Mouse (Mus musculus): ENCODE results near the gene Topaz1. TPM values are rescaled to one million over a fixed set of nuclear protein-coding genes. Genes with fewer than 3 reads are reported as not detected.

The Topaz1 gene
- polyA plus RNA-seq, 1 experiment from 2014 or later: not detected

- H3K27me3 ChIP-seq (ENCODE audit: control insufficient read depth, insufficient read depth, low read length): no peaks in the 10 kb centered on the region
- H3K36me3 ChIP-seq (ENCODE audit: control insufficient read depth, insufficient read depth, low read length): no peaks in the 10 kb centered on the region; the same call in 1 of the 2 replicates
- DNase-seq (ENCODE audit: low spot score) (no peak), ATAC-seq (ENCODE audit: insufficient number of reproducible peaks, low FRiP score, low TSS enrichment, low read depth) (no peak)
- 87% methylated on average over 5 of the region's 5 CpGs for WGBS
- H3K9ac ChIP-seq (ENCODE audit: low read length): no peak overlapping the region
- H3K4me1 ChIP-seq (ENCODE audit: control insufficient read depth, insufficient read depth, low read length): no peaks in the 10 kb centered on the region
- no peak overlapping the region for H3K4me2 ChIP-seq (ENCODE audit: low read depth, severe bottlenecking)
- H3K27ac ChIP-seq (replicated peaks; ENCODE audit: low read depth, low read length): no peak overlapping the region
- H3K9me3 ChIP-seq (ENCODE audit: control insufficient read depth, low read length): no peaks in the 10 kb centered on the region
- no peak overlapping the region for H3K4me3 ChIP-seq (ENCODE audit: low read depth, low read length)
Observed at GRCm38 (mm10) chr9:122823374-122824017, 76.3 kb downstream of the Topaz1 start.

DNA sequence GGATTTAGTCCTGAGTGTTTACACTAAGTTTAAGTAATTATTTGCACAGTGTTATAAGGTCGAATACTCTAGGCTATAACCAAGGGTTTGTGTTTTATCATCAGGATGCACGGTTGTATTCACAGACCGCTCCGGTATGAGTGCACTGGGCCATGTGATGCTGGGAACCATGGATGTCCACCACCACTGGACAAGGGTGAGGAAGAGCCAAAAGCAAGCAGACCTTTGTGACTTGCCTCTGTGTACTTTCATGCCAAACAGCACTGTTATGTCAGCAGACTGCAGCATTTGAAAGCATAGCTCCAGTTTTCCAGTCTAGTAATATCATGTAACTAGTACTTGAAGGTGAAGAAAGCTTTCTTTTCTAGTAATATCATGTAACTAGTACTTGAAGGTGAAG lies 79.6 kb downstream of the Topaz1 start:
- no peak overlapping the region for H3K9ac ChIP-seq (ENCODE audit: low read length)
- no peak overlapping the region for H3K4me3 ChIP-seq (ENCODE audit: low read depth, low read length)
- H3K4me1 ChIP-seq (ENCODE audit: control insufficient read depth, insufficient read depth, low read length): no peaks in the 10 kb centered on the region
- ATAC-seq (ENCODE audit: insufficient number of reproducible peaks, low FRiP score, low TSS enrichment, low read depth) (no peak), DNase-seq (ENCODE audit: low spot score) (no peak)
- 93% methylated on average over 4 of the region's 4 CpGs for WGBS
- no peak overlapping the region for H3K4me2 ChIP-seq (ENCODE audit: low read depth, severe bottlenecking)
- H3K27me3 ChIP-seq (ENCODE audit: control insufficient read depth, insufficient read depth, low read length): no peaks in the 10 kb centered on the region
- no peak overlapping the region for H3K27ac ChIP-seq (replicated peaks; ENCODE audit: low read depth, low read length)
- no peaks in the 10 kb centered on the region; the same call in 1 of the 2 replicates for H3K36me3 ChIP-seq (ENCODE audit: control insufficient read depth, insufficient read depth, low read length)
- H3K9me3 ChIP-seq (ENCODE audit: control insufficient read depth, low read length): no peaks in the 10 kb centered on the region

GRCm38 (mm10) chr9:122829826-122830380 lies 82.8 kb downstream of the Topaz1 start:
- Histone ChIP-seq H3K36me3 (ENCODE audit: control insufficient read depth, insufficient read depth, low read length) (no peaks in the 10 kb centered on the region; the same call in 1 of the 2 replicates), H3K4me3 (ENCODE audit: low read depth, low read length) (no peak overlapping the region), H3K27me3 (ENCODE audit: control insufficient read depth, insufficient read depth, low read length) (no peaks in the 10 kb centered on the region), H3K9me3 (ENCODE audit: control insufficient read depth, low read length) (no peaks in the 10 kb centered on the region), H3K27ac (replicated peaks; ENCODE audit: low read depth, low read length) (no peak overlapping the region), H3K4me2 (ENCODE audit: low read depth, severe bottlenecking) (no peak overlapping the region), H3K9ac (ENCODE audit: low read length) (no peak overlapping the region), H3K4me1 (ENCODE audit: control insufficient read depth, insufficient read depth, low read length) (no peaks in the 10 kb centered on the region)
- 79% methylated on average over 4 of the region's 4 CpGs for WGBS
- DNase-seq (ENCODE audit: low spot score) (no peak), ATAC-seq (ENCODE audit: insufficient number of reproducible peaks, low FRiP score, low TSS enrichment, low read depth) (no peak)

GRCm38 (mm10) chr9:122836126-122836525 lies 89.0 kb downstream of the Topaz1 start:
- H3K36me3 ChIP-seq (ENCODE audit: control insufficient read depth, insufficient read depth, low read length): no peaks in the 10 kb centered on the region; the same call in 1 of the 2 replicates
- no peak overlapping the region for H3K27ac ChIP-seq (replicated peaks; ENCODE audit: low read depth, low read length)
- ATAC-seq (ENCODE audit: insufficient number of reproducible peaks, low FRiP score, low TSS enrichment, low read depth): no peak

DNA sequence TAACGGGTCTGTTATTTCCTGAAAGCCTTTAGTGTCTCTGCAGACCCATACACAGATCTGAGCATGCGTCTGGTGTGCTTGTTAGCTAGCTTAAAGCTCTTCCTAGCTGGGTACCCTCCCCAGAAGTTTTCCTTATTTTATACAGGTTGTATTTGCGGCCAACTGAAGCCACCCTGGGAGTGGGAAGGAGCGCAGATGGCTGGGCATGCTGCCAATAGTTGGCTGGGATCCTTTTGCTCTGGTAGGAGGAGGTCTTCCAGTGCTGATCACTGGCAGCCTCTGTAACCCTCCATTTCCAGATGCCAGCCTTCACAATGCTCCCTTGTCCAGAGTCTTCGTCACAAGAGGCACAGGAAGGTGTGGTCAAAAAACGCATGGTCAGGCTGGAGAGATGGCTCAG lies 89.6 kb downstream of the Topaz1 start:
- WGBS: 64% methylated on average over 6 of the region's 6 CpGs
- ATAC-seq (ENCODE audit: insufficient number of reproducible peaks, low FRiP score, low TSS enrichment, low read depth): no peak
- H3K27ac ChIP-seq (replicated peaks; ENCODE audit: low read depth, low read length): 0 out of 2 replicates have a peak overlapping the region, but pooled peaks have one; percentile 26
- no peak overlapping the region for H3K4me2 ChIP-seq (ENCODE audit: low read depth, severe bottlenecking)
- H3K4me1 ChIP-seq (ENCODE audit: control insufficient read depth, insufficient read depth, low read length): 0 out of 2 replicates have a peak, but pooled peaks cover 3% of the 10 kb centered on the region
- H3K9ac ChIP-seq (ENCODE audit: low read length): no peak overlapping the region; the same call in 1 of the 2 replicates
- no peaks in the 10 kb centered on the region for H3K9me3 ChIP-seq (ENCODE audit: control insufficient read depth, low read length)
- H3K36me3 ChIP-seq (ENCODE audit: control insufficient read depth, insufficient read depth, low read length): no peaks in the 10 kb centered on the region; the same call in 1 of the 2 replicates
- DNase-seq (ENCODE audit: low spot score): no peak
- H3K4me3 ChIP-seq (ENCODE audit: low read depth, low read length): no peak overlapping the region
- H3K27me3 ChIP-seq (ENCODE audit: control insufficient read depth, insufficient read depth, low read length): no peaks in the 10 kb centered on the region

More at GRCm38 (mm10) chr9:122836126-122836525, 89.0 kb downstream of the Topaz1 start:
- Histone ChIP-seq H3K9me3 (ENCODE audit: control insufficient read depth, low read length) (no peaks in the 10 kb centered on the region), H3K4me3 (ENCODE audit: low read depth, low read length) (no peak overlapping the region), H3K27me3 (ENCODE audit: control insufficient read depth, insufficient read depth, low read length) (no peaks in the 10 kb centered on the region), H3K9ac (ENCODE audit: low read length) (no peak overlapping the region), H3K4me1 (ENCODE audit: control insufficient read depth, insufficient read depth, low read length) (0 out of 2 replicates have a peak, but pooled peaks cover 3% of the 10 kb centered on the region), H3K4me2 (ENCODE audit: low read depth, severe bottlenecking) (no peak overlapping the region)
- WGBS: 67% methylated on average over 9 of the region's 9 CpGs
- DNase-seq (ENCODE audit: low spot score): no peak

DNA sequence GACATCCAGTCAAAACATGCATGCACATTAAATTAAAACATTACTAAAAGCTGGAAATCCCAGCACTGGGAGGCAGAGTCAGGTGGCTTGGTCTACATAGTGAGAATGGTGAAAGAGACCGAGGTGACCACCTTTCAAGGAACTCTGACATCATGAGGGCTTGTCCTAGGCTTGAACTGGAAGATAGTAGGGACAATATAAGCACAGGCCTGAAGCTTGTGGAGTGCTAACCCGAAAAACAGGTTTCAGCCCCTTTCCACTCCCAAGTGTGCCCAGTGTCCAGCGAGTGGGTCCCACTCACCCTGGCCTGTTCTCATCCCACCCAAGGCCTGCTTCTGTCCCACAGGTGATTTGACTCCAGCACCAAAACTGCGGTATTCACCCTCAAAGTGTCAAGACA lies 90.1 kb downstream of the Topaz1 start:
- no peak for DNase-seq (ENCODE audit: low spot score)
- no peak overlapping the region for H3K4me3 ChIP-seq (ENCODE audit: low read depth, low read length)
- H3K27me3 ChIP-seq (ENCODE audit: control insufficient read depth, insufficient read depth, low read length): no peaks in the 10 kb centered on the region
- H3K9ac ChIP-seq (ENCODE audit: low read length): no peak overlapping the region
- no peak overlapping the region for H3K27ac ChIP-seq (replicated peaks; ENCODE audit: low read depth, low read length)
- H3K4me2 ChIP-seq (ENCODE audit: low read depth, severe bottlenecking): no peak overlapping the region
- 0 out of 2 replicates have a peak, but pooled peaks cover 3% of the 10 kb centered on the region for H3K4me1 ChIP-seq (ENCODE audit: control insufficient read depth, insufficient read depth, low read length)
- no peaks in the 10 kb centered on the region for H3K9me3 ChIP-seq (ENCODE audit: control insufficient read depth, low read length)
- no peak for ATAC-seq (ENCODE audit: insufficient number of reproducible peaks, low FRiP score, low TSS enrichment, low read depth)
- 82% methylated on average over 4 of the region's 4 CpGs for WGBS
- no peaks in the 10 kb centered on the region; the same call in 1 of the 2 replicates for H3K36me3 ChIP-seq (ENCODE audit: control insufficient read depth, insufficient read depth, low read length)

- Histone ChIP-seq H3K9ac (ENCODE audit: low read length) (no peak overlapping the region), H3K36me3 (ENCODE audit: control insufficient read depth, insufficient read depth, low read length) (no peaks in the 10 kb centered on the region; the same call in 1 of the 2 replicates), H3K27me3 (ENCODE audit: control insufficient read depth, insufficient read depth, low read length) (no peaks in the 10 kb centered on the region), H3K9me3 (ENCODE audit: control insufficient read depth, low read length) (no peaks in the 10 kb centered on the region), H3K4me2 (ENCODE audit: low read depth, severe bottlenecking) (0 out of 2 replicates have a peak overlapping the region, but pooled peaks have one; percentile 10), H3K4me1 (ENCODE audit: control insufficient read depth, insufficient read depth, low read length) (0 out of 2 replicates have a peak, but pooled peaks cover 3% of the 10 kb centered on the region), H3K4me3 (ENCODE audit: low read depth, low read length) (no peak overlapping the region), H3K27ac (replicated peaks; ENCODE audit: low read depth, low read length) (no peak overlapping the region)
- 26% methylated on average over 16 of the region's 16 CpGs for WGBS
- DNase-seq (ENCODE audit: low spot score) (peak; percentile 64), ATAC-seq (ENCODE audit: insufficient number of reproducible peaks, low FRiP score, low TSS enrichment, low read depth) (peak; percentile 31; the same call in 1 of the 2 replicates)
Observed at GRCm38 (mm10) chr9:122837680-122838079, 90.5 kb downstream of the Topaz1 start.

GRCm38 (mm10) chr9:122843760-122844159 lies 96.6 kb downstream of the Topaz1 start, which contains the start of gene Gm35549:
TSS of gene Gm35549 (minus strand) at chr9:122844035.
- no peak within 1 kb of the TSS for H3K9ac ChIP-seq (ENCODE audit: low read length)
- H3K4me2 ChIP-seq (ENCODE audit: low read depth, severe bottlenecking): no peak within 1 kb of the TSS
- H3K27ac ChIP-seq (replicated peaks; ENCODE audit: low read depth, low read length): no peak within 1 kb of the TSS
- H3K4me3 ChIP-seq (ENCODE audit: low read depth, low read length): no peak within 1 kb of the TSS
- no peaks in the 10 kb centered on the region for H3K4me1 ChIP-seq (ENCODE audit: control insufficient read depth, insufficient read depth, low read length)
- no peaks in the 10 kb centered on the region for H3K27me3 ChIP-seq (ENCODE audit: control insufficient read depth, insufficient read depth, low read length)
- no peaks in the 10 kb centered on the region; the same call in 1 of the 2 replicates for H3K9me3 ChIP-seq (ENCODE audit: control insufficient read depth, low read length)
- WGBS: 81% methylated on average over 3 of the region's 3 CpGs
- no peak for ATAC-seq (ENCODE audit: insufficient number of reproducible peaks, low FRiP score, low TSS enrichment, low read depth)
- peaks cover 3% of the 10 kb centered on the region for H3K36me3 ChIP-seq (ENCODE audit: control insufficient read depth, insufficient read depth, low read length)
- DNase-seq (ENCODE audit: low spot score): no peak

Measured in limb, embryonic 11.5 days (tissue).